8 mouse cellular contexts compared by ENCODE assay signal in genomic region chr2:10153201-10154075, GRCm38 (mm10). TPM values are rescaled to one million over a fixed set of nuclear protein-coding genes. Genes with fewer than 3 reads are reported as not detected.
DNase-seq lines count a peak whose midpoint lies in the region; ATAC-seq and TF ChIP-seq lines count a peak whose summit lies in the region.

Gene Itih5 (plus strand): TSS chr2:10153571.

- no peaks in the 10 kb centered on the region for H3K9me3 ChIP-seq in embryonic facial prominence, embryonic 14.5 days (ENCODE audit: control insufficient read depth, low read length)
- no peaks in the 10 kb centered on the region for H3K9me3 ChIP-seq in heart, embryonic 16.5 days (replicated peaks; ENCODE audit: control insufficient read depth, low read length)
- no peaks in the 10 kb centered on the region for H3K9me3 ChIP-seq in lung, embryonic 14.5 days (ENCODE audit: low read depth, low read length)

- DNase-seq in urinary bladder, adult 18-20 months (ENCODE audit: low spot score in 2 of 2): peak; percentile 21 to 26
- no peak for DNase-seq in urinary bladder, postnatal 10 days (ENCODE audit: low spot score)
- DNase-seq in embryonic facial prominence, embryonic 14.5 days (ENCODE audit: low spot score): peak; percentile 43
- peak; percentile 64 for DNase-seq in kidney, postnatal 14 days
- DNase-seq in lung, embryonic 14.5 days: peak; percentile 70
- DNase-seq in urinary bladder, postnatal 14 days (ENCODE audit: low spot score): peak; percentile 58

- H3K27ac ChIP-seq in embryonic facial prominence, embryonic 14.5 days (replicated peaks; ENCODE audit: low read depth, low read length): no peak within 1 kb of the TSS
- no peak within 1 kb of the TSS for H3K27ac ChIP-seq in heart, embryonic 16.5 days (ENCODE audit: low read length)
- no peak within 1 kb of the TSS for H3K27ac ChIP-seq in lung, embryonic 14.5 days (ENCODE audit: low read depth)
- no peak within 1 kb of the TSS for H3K27ac ChIP-seq in olfactory bulb, adult 2 months (ENCODE audit: insufficient read depth, low read depth, low read length)

- H3K4me1 ChIP-seq in embryonic facial prominence, embryonic 14.5 days (ENCODE audit: control insufficient read depth, insufficient read depth, low read length): peaks cover 8% of the 10 kb centered on the region
- peaks cover 9% of the 10 kb centered on the region for H3K4me1 ChIP-seq in heart, embryonic 16.5 days (ENCODE audit: control insufficient read depth, insufficient read depth, low read length)
- no peaks in the 10 kb centered on the region for H3K4me1 ChIP-seq in lung, embryonic 14.5 days (ENCODE audit: insufficient read depth)
- H3K4me1 ChIP-seq in olfactory bulb, adult 2 months (ENCODE audit: control insufficient read depth, insufficient read depth, low read length): peaks cover 7% of the 10 kb centered on the region

- H3K4me2 ChIP-seq in embryonic facial prominence, embryonic 14.5 days (ENCODE audit: low read depth, low read length): peak within 1 kb of the TSS; percentile 68
- H3K4me2 ChIP-seq in heart, embryonic 16.5 days (ENCODE audit: low read depth, low read length): peak within 1 kb of the TSS; percentile 87
- H3K4me2 ChIP-seq in lung, embryonic 14.5 days: peak within 1 kb of the TSS; percentile 96

- 7% methylated on average over 25 of the region's 27 CpGs for WGBS in embryonic facial prominence, embryonic 14.5 days
- WGBS in heart, embryonic 16.5 days: 8% methylated on average over 27 of the region's 27 CpGs
- WGBS in lung, embryonic 14.5 days: 7% methylated on average over 27 of the region's 27 CpGs
- 13% methylated on average over 27 of the region's 27 CpGs for WGBS in olfactory bulb, adult 2 months

- TF ChIP-seq POLR2A in olfactory bulb, adult 2 months (IDR thresholded peaks at IDR 0.05; ENCODE audit: insufficient read depth, low read depth, low read length): no peak

- peak within 1 kb of the TSS; percentile 52 for H3K9ac ChIP-seq in embryonic facial prominence, embryonic 14.5 days (ENCODE audit: low read depth, low read length)
- peak within 1 kb of the TSS; percentile 72 for H3K9ac ChIP-seq in heart, embryonic 16.5 days (ENCODE audit: low read length)
- H3K9ac ChIP-seq in lung, embryonic 14.5 days: peak within 1 kb of the TSS; percentile 50

- no peaks in the 10 kb centered on the region for H3K36me3 ChIP-seq in embryonic facial prominence, embryonic 14.5 days (ENCODE audit: control insufficient read depth, insufficient read depth, low read length)
- H3K36me3 ChIP-seq in heart, embryonic 16.5 days (ENCODE audit: control insufficient read depth, insufficient read depth): no peaks in the 10 kb centered on the region
- H3K36me3 ChIP-seq in lung, embryonic 14.5 days (ENCODE audit: insufficient read depth): no peaks in the 10 kb centered on the region

- no peaks in the 10 kb centered on the region for H3K27me3 ChIP-seq in embryonic facial prominence, embryonic 14.5 days (replicated peaks; ENCODE audit: control insufficient read depth, insufficient read depth, low read length)
- H3K27me3 ChIP-seq in heart, embryonic 16.5 days (ENCODE audit: control insufficient read depth, insufficient read depth, low read length): no peaks in the 10 kb centered on the region
- no peaks in the 10 kb centered on the region for H3K27me3 ChIP-seq in lung, embryonic 14.5 days (ENCODE audit: insufficient read depth, low read length)

- ATAC-seq in embryonic facial prominence, embryonic 14.5 days (ENCODE audit: low read depth): peak; percentile 68; the same call in 1 of the 2 replicates
- peak; percentile 72 for ATAC-seq in heart, embryonic 16.5 days (replicated peaks; ENCODE audit: extremely low read depth, insufficient read depth, low FRiP score)
- ATAC-seq in lung, embryonic 14.5 days (ENCODE audit: insufficient read depth): peak; percentile 92

- H3K4me3 ChIP-seq in embryonic facial prominence, embryonic 14.5 days (ENCODE audit: low read depth, low read length): peak within 1 kb of the TSS; percentile 41
- peak within 1 kb of the TSS; percentile 68 for H3K4me3 ChIP-seq in heart, embryonic 16.5 days (ENCODE audit: low read length)
- peak within 1 kb of the TSS; percentile 49 for H3K4me3 ChIP-seq in lung, embryonic 14.5 days (ENCODE audit: low read depth, low read length)
- peak within 1 kb of the TSS; percentile 43 for H3K4me3 ChIP-seq in olfactory bulb, adult 2 months (ENCODE audit: insufficient read depth, low read depth, low read length)

- no peak for TF ChIP-seq CTCF in lung, embryonic 14.5 days (IDR thresholded peaks at IDR 0.05; ENCODE audit: low read depth)
- TF ChIP-seq CTCF in olfactory bulb, adult 2 months (IDR thresholded peaks at IDR 0.05; ENCODE audit: insufficient read depth, low read depth, low read length): no peak

RNA-seq across cellular contexts. Expression of gene Itih5, which starts in this region (rescaled TPM):
- polyA plus RNA-seq in embryonic facial prominence, embryonic 14.5 days (2014; fragmentation: Nextera tagmentation; extraction: Ambion mirVana): 21.5 and 22.5 TPM in 2 replicates
- polyA plus RNA-seq in heart, embryonic 16.5 days (2015; fragmentation: Nextera tagmentation; extraction: Ambion mirVana): 9.8 and 10.3 TPM in 2 replicates
- 4.0 and 4.1 TPM in 2 replicates for polyA plus RNA-seq in lung, embryonic 14.5 days (2014; fragmentation: Nextera tagmentation; extraction: Ambion mirVana)
- polyA plus RNA-seq in olfactory bulb, adult 2 months (2012; ENCODE audit: insufficient read depth, insufficient read length, low replicate concordance, missing spikeins): not detected in 2 replicates
